Mouse (Mus musculus): ENCODE data around the gene Pick1. TPM values are rescaled to one million over a fixed set of nuclear protein-coding genes. Genes with fewer than 3 reads are reported as not detected.

Gene Pick1
- polyA plus RNA-seq, 1 experiment = 11.4 TPM

- Histone ChIP-seq H3K4me3 (ENCODE audit: insufficient read depth, low read length) (no peak overlapping the region), H3K27ac (ENCODE audit: insufficient read depth, low read depth, low read length) (no peak overlapping the region), H3K4me1 (ENCODE audit: control insufficient read depth, insufficient read depth, low read length) (peaks cover 4% of the 10 kb centered on the region)
- TF ChIP-seq POLR2A (IDR thresholded peaks at IDR 0.05; ENCODE audit: borderline replicate concordance, low read depth, low read length) = no peak
- no peak for TF ChIP-seq CTCF (IDR thresholded peaks at IDR 0.05; ENCODE audit: low read depth, low read length)
Measured at GRCm38 (mm10) chr15:79250236-79250635, 21.3 kb downstream of the Pick1 start.

DNA sequence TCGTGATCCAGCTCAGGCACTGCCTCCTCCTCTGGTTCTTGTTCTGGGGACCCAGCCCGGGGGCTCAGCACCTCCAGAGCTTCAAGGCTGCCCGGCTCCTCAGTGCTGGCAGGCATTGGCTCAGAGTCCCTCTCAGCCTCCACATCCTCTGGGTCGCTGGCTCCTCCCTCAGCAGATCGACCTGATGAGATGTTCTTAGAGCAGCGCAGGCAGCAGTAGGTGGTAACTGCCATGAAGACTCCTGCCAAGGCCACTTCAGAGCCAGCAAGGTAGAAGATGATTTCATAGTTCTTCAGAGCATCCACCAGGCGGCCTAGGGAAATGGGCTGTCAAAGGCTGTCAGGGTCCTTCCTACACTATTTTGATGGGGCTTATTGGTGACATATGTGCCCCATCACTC is 22.2 kb downstream of the Pick1 start:
- TF ChIP-seq CTCF (IDR thresholded peaks at IDR 0.05; ENCODE audit: low read depth, low read length) (no peak), POLR2A (IDR thresholded peaks at IDR 0.05; ENCODE audit: borderline replicate concordance, low read depth, low read length) (no peak)
- no peak overlapping the region for H3K4me3 ChIP-seq (ENCODE audit: insufficient read depth, low read length)
- H3K4me1 ChIP-seq (ENCODE audit: control insufficient read depth, insufficient read depth, low read length) = no peaks in the 10 kb centered on the region
- no peak overlapping the region for H3K27ac ChIP-seq (ENCODE audit: insufficient read depth, low read depth, low read length)

DNA sequence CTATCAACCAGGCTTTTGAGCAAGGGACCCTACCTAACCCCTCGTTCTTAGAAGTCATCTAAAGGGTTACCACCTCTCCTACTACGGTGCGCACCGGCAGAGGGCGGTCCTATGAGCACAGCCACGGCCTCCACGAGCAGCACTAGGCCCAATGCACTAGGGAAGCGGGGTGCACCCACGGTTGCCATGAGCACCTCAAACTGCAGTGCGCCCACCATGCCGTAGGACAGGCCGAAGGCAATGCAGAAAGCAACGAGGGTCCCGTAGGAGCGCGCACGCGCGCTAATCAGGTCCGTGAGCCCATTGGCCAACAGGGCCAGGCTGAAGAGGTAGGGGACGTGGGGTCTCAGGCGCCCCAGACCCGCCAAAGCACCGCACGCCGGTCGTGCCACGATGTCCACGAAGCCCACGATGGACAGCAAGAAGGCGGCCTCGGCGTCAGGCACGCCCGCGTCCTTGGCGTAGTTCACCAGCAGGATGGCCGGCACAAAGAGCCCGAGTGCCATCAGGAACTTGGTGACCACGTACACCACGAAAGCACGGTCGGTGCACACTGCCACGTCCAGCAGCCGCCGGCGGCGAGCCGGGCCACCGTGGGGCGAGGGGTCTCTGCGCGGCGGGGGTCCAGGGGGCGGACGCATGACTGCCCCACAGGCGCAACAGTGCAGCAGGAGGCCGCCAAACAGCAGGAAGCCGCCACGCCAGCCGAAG is 23.0 kb downstream of the Pick1 start:
- Histone ChIP-seq H3K4me3 (ENCODE audit: insufficient read depth, low read length) (peak overlapping the region; percentile 15; the same call in 1 of the 2 replicates), H3K4me1 (ENCODE audit: control insufficient read depth, insufficient read depth, low read length) (no peaks in the 10 kb centered on the region), H3K27ac (ENCODE audit: insufficient read depth, low read depth, low read length) (no peak overlapping the region)
- TF ChIP-seq POLR2A (IDR thresholded peaks at IDR 0.05; ENCODE audit: borderline replicate concordance, low read depth, low read length) (no peak), CTCF (IDR thresholded peaks at IDR 0.05; ENCODE audit: low read depth, low read length) (no peak)

DNA sequence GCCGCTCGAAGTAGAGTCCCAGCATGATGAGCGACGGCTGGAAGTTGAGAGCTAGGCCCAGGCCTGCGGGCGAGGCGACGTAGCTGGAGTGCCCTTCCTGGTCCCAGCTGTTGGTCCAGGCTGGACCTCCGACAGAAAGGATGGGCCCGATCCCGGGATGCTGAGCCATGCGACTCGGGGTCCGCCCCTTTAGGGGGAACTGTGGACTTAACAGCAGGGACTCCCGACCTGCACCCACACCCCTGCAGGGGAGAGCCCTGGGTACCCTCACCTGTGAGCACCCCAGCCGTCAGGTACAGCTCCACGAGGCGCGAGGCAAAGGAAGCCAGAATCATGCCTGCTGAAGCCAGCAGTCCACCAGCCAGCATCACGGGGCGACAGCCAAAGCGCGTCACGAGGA is 23.6 kb downstream of the Pick1 start:
- Histone ChIP-seq H3K4me1 (ENCODE audit: control insufficient read depth, insufficient read depth, low read length) (no peaks in the 10 kb centered on the region), H3K27ac (ENCODE audit: insufficient read depth, low read depth, low read length) (no peak overlapping the region), H3K4me3 (ENCODE audit: insufficient read depth, low read length) (no peak overlapping the region)
- TF ChIP-seq POLR2A (IDR thresholded peaks at IDR 0.05; ENCODE audit: borderline replicate concordance, low read depth, low read length) = no peak
- no peak for TF ChIP-seq CTCF (IDR thresholded peaks at IDR 0.05; ENCODE audit: low read depth, low read length)

- no peaks in the 10 kb centered on the region for H3K4me1 ChIP-seq (ENCODE audit: control insufficient read depth, insufficient read depth, low read length)
- TF ChIP-seq CTCF (IDR thresholded peaks at IDR 0.05; ENCODE audit: low read depth, low read length) (no peak), POLR2A (IDR thresholded peaks at IDR 0.05; ENCODE audit: borderline replicate concordance, low read depth, low read length) (no peak)
- H3K27ac ChIP-seq (ENCODE audit: insufficient read depth, low read depth, low read length) = no peak within 1 kb of the TSS
- H3K4me3 ChIP-seq (ENCODE audit: insufficient read depth, low read length) = no peak within 1 kb of the TSS
Measured at GRCm38 (mm10) chr15:79254661-79255060, 25.7 kb downstream of the Pick1 start, which contains the start of gene Slc16a8. Gene Slc16a8, minus strand, starts transcription at chr15:79254761.

- H3K4me3 ChIP-seq (ENCODE audit: insufficient read depth, low read length) = no peak overlapping the region
Measured at GRCm38 (mm10) chr15:79258521-79258920, 29.5 kb downstream of the Pick1 start.

DNA sequence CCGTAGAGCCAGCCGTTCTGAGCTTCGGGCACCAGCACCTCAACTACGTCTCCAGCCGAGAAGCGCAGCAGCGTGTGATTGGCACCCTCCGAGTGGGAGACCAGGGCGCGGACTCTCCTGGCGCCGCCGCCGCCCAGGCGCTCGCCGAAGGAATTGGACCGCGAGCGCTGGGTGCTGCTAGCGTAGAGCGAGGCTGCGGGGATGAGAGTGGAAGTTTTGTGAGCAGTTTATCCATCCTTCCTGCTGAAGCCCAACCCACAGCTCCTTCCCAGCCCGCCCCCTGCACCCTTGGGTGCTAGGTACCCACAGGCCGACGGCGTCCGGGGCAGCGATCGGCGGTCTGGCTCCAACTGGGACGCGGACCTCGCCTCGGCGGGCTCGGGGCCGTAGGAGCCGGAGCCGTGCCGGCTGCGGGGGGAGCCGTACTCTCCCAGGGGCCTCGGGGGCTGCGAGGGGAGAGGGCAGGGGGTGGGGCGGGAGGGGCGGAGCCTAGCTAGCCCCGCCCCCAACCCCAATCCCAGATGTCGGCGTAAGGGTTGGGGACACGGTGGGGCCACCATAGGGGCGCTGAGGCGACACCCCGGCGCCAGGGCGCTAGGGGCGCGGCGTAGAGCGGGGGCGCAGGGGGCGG is 32.2 kb downstream of the Pick1 start:
- Histone ChIP-seq H3K27ac (ENCODE audit: insufficient read depth, low read depth, low read length) (no peak overlapping the region), H3K4me1 (ENCODE audit: control insufficient read depth, insufficient read depth, low read length) (no peaks in the 10 kb centered on the region), H3K4me3 (ENCODE audit: insufficient read depth, low read length) (peak overlapping the region; percentile 53)
- no peak for TF ChIP-seq CTCF (IDR thresholded peaks at IDR 0.05; ENCODE audit: low read depth, low read length)
- no peak for TF ChIP-seq POLR2A (IDR thresholded peaks at IDR 0.05; ENCODE audit: borderline replicate concordance, low read depth, low read length)

More at GRCm38 (mm10) chr15:79258521-79258920, 29.5 kb downstream of the Pick1 start:
- Histone ChIP-seq H3K27ac (ENCODE audit: insufficient read depth, low read depth, low read length) (no peak overlapping the region), H3K4me1 (ENCODE audit: control insufficient read depth, insufficient read depth, low read length) (no peaks in the 10 kb centered on the region)
- no peak for TF ChIP-seq POLR2A (IDR thresholded peaks at IDR 0.05; ENCODE audit: borderline replicate concordance, low read depth, low read length)
- TF ChIP-seq CTCF (IDR thresholded peaks at IDR 0.05; ENCODE audit: low read depth, low read length) = no peak

DNA sequence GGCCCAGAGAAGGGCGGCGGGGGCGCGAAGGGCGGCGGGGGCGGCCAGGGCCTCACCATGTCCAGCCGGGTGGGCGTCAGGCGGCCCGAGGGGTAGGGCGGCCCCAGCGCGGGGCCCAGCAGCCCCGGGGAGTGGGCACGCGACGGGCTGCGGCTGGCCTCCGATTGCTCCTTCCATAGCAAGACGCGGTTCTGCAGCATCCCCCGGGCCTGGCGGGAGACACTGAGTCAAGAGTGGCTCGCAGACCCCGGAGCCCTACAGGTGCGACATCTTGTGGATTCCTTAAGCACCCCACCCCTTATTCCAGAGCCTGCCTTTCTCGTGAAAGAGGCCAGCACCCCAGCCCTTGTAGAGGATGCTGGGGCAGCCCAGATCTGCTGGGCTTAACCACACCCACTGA is 32.8 kb downstream of the Pick1 start:
- H3K27ac ChIP-seq (ENCODE audit: insufficient read depth, low read depth, low read length) = no peak overlapping the region
- H3K4me3 ChIP-seq (ENCODE audit: insufficient read depth, low read length) = no peak overlapping the region
- TF ChIP-seq POLR2A (IDR thresholded peaks at IDR 0.05; ENCODE audit: borderline replicate concordance, low read depth, low read length) (no peak), CTCF (IDR thresholded peaks at IDR 0.05; ENCODE audit: low read depth, low read length) (no peak)
- H3K4me1 ChIP-seq (ENCODE audit: control insufficient read depth, insufficient read depth, low read length) = no peaks in the 10 kb centered on the region

DNA sequence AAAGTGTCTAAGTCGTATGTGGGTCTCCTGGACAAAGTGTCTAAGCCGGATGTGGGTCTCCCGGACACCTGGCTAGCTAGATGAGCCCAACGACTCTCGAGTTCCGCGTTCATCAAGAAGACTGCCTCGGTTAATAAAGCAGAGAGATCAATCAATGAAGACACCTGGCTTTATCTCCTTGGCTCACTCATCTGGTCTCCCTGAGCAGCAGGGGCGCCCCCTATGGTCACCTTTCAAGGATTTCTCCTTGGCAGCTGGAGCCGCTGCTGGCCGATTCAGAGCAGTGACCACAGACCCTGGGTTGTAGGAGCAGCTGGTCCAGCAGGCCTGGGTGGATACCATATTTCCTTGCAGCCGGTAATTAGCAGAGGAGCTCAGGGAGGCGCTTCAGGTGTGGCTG is 33.4 kb downstream of the Pick1 start:
- H3K27ac ChIP-seq (ENCODE audit: insufficient read depth, low read depth, low read length) = no peak overlapping the region
- no peak overlapping the region for H3K4me3 ChIP-seq (ENCODE audit: insufficient read depth, low read length)
- TF ChIP-seq POLR2A (IDR thresholded peaks at IDR 0.05; ENCODE audit: borderline replicate concordance, low read depth, low read length) = no peak
- peak; percentile 25; the same call in 1 of the 2 replicates for TF ChIP-seq CTCF (IDR thresholded peaks at IDR 0.05; ENCODE audit: low read depth, low read length)
- peaks cover 5% of the 10 kb centered on the region for H3K4me1 ChIP-seq (ENCODE audit: control insufficient read depth, insufficient read depth, low read length)

DNA sequence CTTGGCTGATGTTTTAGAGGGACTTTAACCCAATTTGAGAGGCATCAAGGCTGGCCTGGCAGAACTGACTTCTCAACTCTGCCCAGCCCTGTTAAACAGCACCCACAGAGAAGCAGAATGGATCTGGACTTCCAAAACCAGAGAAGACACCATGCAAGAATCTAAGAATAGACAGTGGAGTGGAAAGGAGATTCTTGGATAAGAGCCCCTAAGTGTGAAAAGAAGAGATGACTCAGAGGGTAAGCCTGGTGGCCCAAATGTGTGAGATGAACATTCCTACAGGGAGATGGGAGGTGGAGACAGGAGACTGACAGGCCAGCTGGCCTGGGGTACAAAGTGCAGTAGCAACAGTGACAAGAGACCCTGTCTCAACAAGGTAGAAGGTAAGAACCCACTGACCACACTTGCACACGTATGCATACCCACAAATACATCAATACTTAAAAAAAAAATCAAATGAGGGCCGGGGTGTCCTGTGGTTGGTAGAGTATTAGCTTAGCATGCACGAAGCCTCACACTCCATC is 33.9 kb downstream of the Pick1 start:
- H3K4me1 ChIP-seq (ENCODE audit: control insufficient read depth, insufficient read depth, low read length) = peaks cover 10% of the 10 kb centered on the region
- H3K27ac ChIP-seq (ENCODE audit: insufficient read depth, low read depth, low read length) = no peak overlapping the region
- TF ChIP-seq CTCF (IDR thresholded peaks at IDR 0.05; ENCODE audit: low read depth, low read length) (0 out of 2 replicates have a peak, but pooled peaks have one; percentile 2), POLR2A (IDR thresholded peaks at IDR 0.05; ENCODE audit: borderline replicate concordance, low read depth, low read length) (no peak)
- H3K4me3 ChIP-seq (ENCODE audit: insufficient read depth, low read length) = no peak overlapping the region

Data from bone marrow macrophage, adult 2 months (primary cell).